Mouse (Mus musculus) v-Abl transformed pro-B cells (cell line): ENCODE data around the gene Grm4.

Source experiments
- in situ Hi-C, 2 experiments: fragments of 400-800 bp; cut with MboI; formaldehyde crosslinking; loops; one replicate each; pipeline ENCODE4 v1.15.1; 2025; ENCODE audit not compliant: unreplicated experiment in 2 of 2

Grm4 gene

GRCm38 (mm10) chr17:27552215-27553201 is 31.3 kb upstream of the Grm4 start:
- in situ Hi-C loops, result no loop called here

DNA sequence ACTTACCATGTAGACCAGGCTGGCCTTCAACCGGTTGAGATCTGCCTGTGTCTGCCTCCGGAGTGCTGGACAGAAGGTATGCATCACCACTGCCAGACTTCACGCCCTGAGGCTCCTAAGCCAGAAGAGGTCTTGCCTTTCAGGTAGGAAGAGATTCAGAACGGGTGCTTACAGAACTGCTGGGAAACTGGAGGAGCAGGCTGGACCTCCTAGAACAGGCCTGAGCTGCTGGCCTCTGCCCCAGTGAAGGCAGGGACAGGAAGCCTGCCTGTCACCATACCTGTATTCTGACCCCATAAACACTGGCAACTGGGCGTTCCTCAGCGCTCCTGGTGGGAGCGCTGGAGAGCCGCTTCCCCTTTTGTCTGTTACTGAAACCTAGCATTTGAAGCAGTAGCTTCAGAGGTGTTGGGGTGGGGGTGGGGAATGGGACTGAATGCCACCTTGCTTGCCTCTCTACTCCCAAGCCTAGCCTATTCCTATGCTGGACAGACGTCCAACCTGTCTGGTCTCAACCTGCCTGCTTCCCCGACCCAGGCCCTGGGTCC is 30.3 kb upstream of the Grm4 start:
- in situ Hi-C loops, result no loop called here

- in situ Hi-C loops, result loop anchor here (25.0 kb wide), 2 partner anchors 213 to 613 kb away; no protein-coding TSS in a partner anchor
These were observed 28.0 kb upstream of the Grm4 start for GRCm38 (mm10) chr17:27549234-27549633.

GRCm38 (mm10) chr17:27547253-27547868 is 26.2 kb upstream of the Grm4 start:
- in situ Hi-C loops, result loop anchor here (25.0 kb wide), 2 partner anchors 215 to 615 kb away; no protein-coding TSS in a partner anchor

- in situ Hi-C loops, result loop anchor here (25.0 kb wide), 2 partner anchors 216 to 616 kb away; no protein-coding TSS in a partner anchor
These were observed 25.4 kb upstream of the Grm4 start for GRCm38 (mm10) chr17:27546574-27547085.

DNA sequence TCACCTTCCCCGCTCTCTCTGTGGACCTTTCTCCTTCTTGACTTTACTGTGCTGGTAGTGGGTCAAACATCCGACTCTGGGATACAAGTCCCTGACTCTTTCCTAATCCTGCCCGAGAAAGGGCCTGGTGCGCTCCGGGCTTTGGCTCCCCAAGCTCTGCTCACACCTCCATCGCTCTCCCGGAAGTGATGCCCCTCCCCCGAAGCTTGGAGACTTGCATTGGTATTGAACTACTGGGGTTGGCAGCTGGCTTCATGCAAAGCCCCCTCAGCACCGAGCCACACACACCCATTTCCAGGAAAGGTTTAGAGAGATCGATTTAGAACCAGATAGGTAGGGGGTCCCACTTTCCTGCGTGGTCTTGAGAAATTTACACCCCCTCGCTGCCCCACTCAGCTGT is 24.8 kb upstream of the Grm4 start:
- in situ Hi-C loops, result loop anchor here (25.0 kb wide), 2 partner anchors 216 to 616 kb away; no protein-coding TSS in a partner anchor

- in situ Hi-C loops, result loop anchor here (5.0 to 25.0 kb wide), 3 partner anchors 88 to 618 kb away; no protein-coding TSS in a partner anchor
These were observed 23.3 kb upstream of the Grm4 start for GRCm38 (mm10) chr17:27544551-27544950.

- in situ Hi-C loops, result loop anchor here (5.0 to 25.0 kb wide), 3 partner anchors 90 to 620 kb away; no protein-coding TSS in a partner anchor
These were observed 20.8 kb upstream of the Grm4 start for GRCm38 (mm10) chr17:27541984-27542383.

DNA sequence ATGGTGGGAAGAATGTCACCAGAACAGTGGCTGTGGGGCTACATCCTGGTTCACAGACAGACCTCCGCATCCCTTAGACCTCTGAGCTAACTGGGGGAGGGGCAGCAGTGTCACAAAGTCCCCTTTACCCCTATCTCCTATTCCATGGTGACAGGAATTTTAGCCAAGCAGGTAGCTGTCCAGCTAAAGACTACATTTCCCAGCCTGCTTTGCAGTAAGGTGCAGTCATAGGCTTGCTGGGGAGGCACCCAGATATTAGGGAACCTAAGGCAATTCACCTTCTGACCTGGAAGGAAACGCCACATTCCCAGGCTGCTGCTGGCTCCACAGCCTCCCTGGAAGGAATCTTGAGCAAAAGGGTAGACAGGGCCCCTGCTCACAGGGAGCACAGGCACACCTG is 20.1 kb upstream of the Grm4 start:
- in situ Hi-C loops, result loop anchor here (5.0 to 25.0 kb wide), 3 partner anchors 91 to 621 kb away; no protein-coding TSS in a partner anchor

- in situ Hi-C loops, result loop anchor here (5.0 to 25.0 kb wide), 5 partner anchors 33 to 628 kb away; partner anchors contain the start of genes AI413582 (in 2 of the 2), RPS10-NUDT3 (in 1 of the 2) and Rps10 (in 1 of the 2)
These were observed 13.5 kb upstream of the Grm4 start for GRCm38 (mm10) chr17:27534718-27535117.

DNA sequence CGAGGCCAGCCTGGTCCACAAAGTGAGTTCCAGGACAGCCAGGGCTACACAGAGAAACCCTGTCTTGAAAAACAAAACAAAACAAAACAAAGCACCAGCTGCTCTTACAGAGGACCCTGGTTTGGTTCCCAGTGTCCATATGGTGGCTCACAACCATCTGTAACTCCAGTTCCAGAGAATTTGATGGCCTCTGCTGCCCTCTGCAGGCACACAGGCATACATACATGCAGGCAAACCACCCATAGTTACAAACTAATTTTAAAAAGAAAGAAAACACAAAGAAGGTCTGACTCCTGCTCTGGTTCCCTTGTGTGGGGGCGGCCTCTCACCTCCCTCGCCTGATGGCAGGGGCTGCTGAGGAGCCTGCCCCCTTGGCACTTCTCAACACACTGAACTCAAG is 12.2 kb upstream of the Grm4 start:
- in situ Hi-C loops, result loop anchor here (5.0 to 25.0 kb wide), 5 partner anchors 34 to 629 kb away; partner anchors contain the start of genes AI413582 (in 2 of the 2), RPS10-NUDT3 (in 1 of the 2) and Rps10 (in 1 of the 2)

GRCm38 (mm10) chr17:27532095-27532494 is 10.9 kb upstream of the Grm4 start:
- in situ Hi-C loops, result loop anchor here (5.0 to 25.0 kb wide), 5 partner anchors 35 to 630 kb away; partner anchors contain the start of genes AI413582 (in 2 of the 2), RPS10-NUDT3 (in 1 of the 2) and Rps10 (in 1 of the 2)

DNA sequence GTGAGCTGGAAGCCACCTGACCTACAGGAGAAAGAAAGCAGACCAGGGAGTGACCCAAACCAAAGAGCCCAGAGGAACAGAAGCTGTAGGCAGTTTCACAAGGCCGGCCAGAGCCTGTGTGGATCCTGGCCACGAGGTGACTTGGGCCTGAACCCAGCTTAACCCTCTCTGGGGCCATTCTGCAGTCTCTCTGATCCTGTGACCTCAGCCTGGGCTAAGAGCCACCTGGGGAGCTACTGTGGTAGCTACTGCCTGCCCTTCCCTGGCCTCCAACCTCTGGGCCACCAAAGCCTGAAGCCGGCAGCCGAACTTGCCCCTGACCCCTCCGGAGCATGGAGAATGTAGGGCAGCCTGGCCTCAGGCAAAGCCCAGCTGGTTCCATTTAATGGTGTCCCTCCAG is 7.6 kb upstream of the Grm4 start:
- in situ Hi-C loops, result loop anchor here (25.0 kb wide), 2 partner anchors 234 to 634 kb away; no protein-coding TSS in a partner anchor

GRCm38 (mm10) chr17:27528030-27528429 is 6.8 kb upstream of the Grm4 start:
- in situ Hi-C loops, result loop anchor here (25.0 kb wide), 2 partner anchors 234 to 634 kb away; no protein-coding TSS in a partner anchor

DNA sequence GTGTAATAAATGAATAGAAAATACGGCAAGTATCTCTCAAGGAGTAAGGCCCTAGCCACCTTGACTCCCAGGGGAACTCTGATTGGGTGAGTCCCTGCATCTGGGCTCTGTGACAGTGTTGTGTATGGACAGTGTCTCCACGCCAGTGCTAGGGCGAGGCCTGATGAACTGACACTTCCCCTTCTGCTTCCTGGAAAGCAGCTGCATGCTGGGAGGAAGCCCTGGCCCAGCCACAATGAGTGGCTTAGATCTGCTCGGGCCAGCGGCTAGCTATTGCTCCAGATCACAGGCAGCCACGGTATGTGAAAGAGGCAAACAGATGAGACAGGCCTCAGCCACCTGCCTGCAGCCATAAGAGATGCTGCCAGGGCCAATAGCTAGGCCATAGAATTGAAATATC is 6.0 kb upstream of the Grm4 start:
- in situ Hi-C loops, result loop anchor here (25.0 kb wide), 2 partner anchors 235 to 635 kb away; no protein-coding TSS in a partner anchor

- in situ Hi-C loops, result loop anchor here in 1 of 2 experiments (25.0 kb wide), 2 partner anchors 636 to 1086 kb away; no protein-coding TSS in a partner anchor
These were observed 1.9 kb upstream of the Grm4 start for GRCm38 (mm10) chr17:27523121-27523520.

DNA sequence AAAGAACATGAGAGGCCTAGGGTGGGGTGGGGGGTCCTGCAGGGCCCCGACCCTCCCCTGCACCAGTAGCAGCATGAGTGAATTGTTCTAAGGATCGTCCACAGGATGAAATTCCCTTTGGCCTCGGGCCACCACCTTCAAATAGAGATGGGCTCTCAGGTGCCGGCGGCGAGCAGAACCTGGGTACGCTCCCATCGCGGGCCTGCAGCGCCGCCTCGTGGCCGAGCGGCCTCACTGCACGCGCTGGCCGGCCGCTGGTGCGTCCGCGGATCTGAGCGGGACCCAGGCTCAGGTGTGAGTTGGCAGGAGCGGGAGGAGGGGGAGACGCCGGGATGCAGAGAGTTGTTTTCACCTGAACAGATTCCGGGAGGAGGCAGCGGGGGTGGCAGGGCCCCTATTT is 646 bp downstream of the Grm4 start:
- in situ Hi-C loops, result loop anchor here in 1 of 2 experiments (25.0 kb wide), 2 partner anchors 633 to 1083 kb away; no protein-coding TSS in a partner anchor

GRCm38 (mm10) chr17:27518700-27519595 is 2.3 kb downstream of the Grm4 start:
- in situ Hi-C loops, result loop anchor here (5.0 to 25.0 kb wide), 5 partner anchors 327 to 1082 kb away; no protein-coding TSS in a partner anchor
